Mouse (Mus musculus) liver, adult 2 months (tissue): Measurements from ENCODE around the gene Spen. TPM values are rescaled to one million over a fixed set of nuclear protein-coding genes. Genes with fewer than 3 reads are reported as not detected.

Source experiments
- DNase-seq: peaks from one replicate; pipeline ENCODE4 v3.0.0-alpha.2; 2011; ENCODE audit warnings: low read depth, low spot score; ENCODE audit errors: extremely low read depth
- H3K27ac ChIP-seq: fragments of 200-500 bp; replicated peaks from 2 replicates; pipeline ENCODE4 v1.5.1; 2012; ENCODE audit warnings: low read depth, mild to moderate bottlenecking, control low read depth, inconsistent platforms, low read length; ENCODE audit not compliant: insufficient read depth
- H3K27me3 ChIP-seq: fragments of 200-500 bp; 2 replicates; pipeline ENCODE4 v1.6.1; 2012; ENCODE audit warnings: mild to moderate bottlenecking, moderate library complexity, low read length, inconsistent platforms; ENCODE audit not compliant: control insufficient read depth, insufficient read depth
- H3K36me3 ChIP-seq: fragments of 200-500 bp; 2 replicates; pipeline ENCODE4 v1.6.1; 2012; ENCODE audit warnings: low read length, inconsistent platforms; ENCODE audit not compliant: control insufficient read depth, insufficient read depth
- H3K4me1 ChIP-seq: fragments of 200-500 bp; 2 replicates; pipeline ENCODE4 v1.6.1; 2011; ENCODE audit warnings: low read length; ENCODE audit not compliant: control insufficient read depth, insufficient read depth
- H3K4me3 ChIP-seq: fragments of 200-500 bp; 2 replicates; pipeline ENCODE4 v1.5.1; 2011; ENCODE audit warnings: low read depth, mild to moderate bottlenecking, control low read depth, low read length, moderate library complexity; ENCODE audit not compliant: insufficient read depth
- H3K79me2 ChIP-seq: fragments of 200-500 bp; 2 replicates; pipeline ENCODE4 v1.6.1; 2012; ENCODE audit warnings: inconsistent platforms, mild to moderate bottlenecking, low read length, moderate library complexity; ENCODE audit not compliant: control insufficient read depth, insufficient read depth
- H3K9ac ChIP-seq: fragments of 200-500 bp; 2 replicates; pipeline ENCODE4 v1.6.1; 2012; ENCODE audit warnings: low read depth, mild to moderate bottlenecking, control low read depth, inconsistent platforms, low read length
- CTCF ChIP-seq: fragments of 200-500 bp; IDR thresholded peaks from 2 replicates; pipeline ENCODE4 v1.5.1; 2011; ENCODE audit warnings: low read depth, low read length, control low read depth
- POLR2A ChIP-seq: fragments of 200-500 bp; IDR thresholded peaks from 2 replicates; pipeline ENCODE4 v1.6.1; 2011; ENCODE audit warnings: low read length, control low read depth; ENCODE audit not compliant: insufficient read depth; ENCODE audit errors: extremely low read depth
- WGBS: fragments of 180-500 bp; shearing (Covaris S2); methylation state at CpG from one replicate; pipeline ENCODE4 v1.1.7; 2018; 5-methylcytosine and 5-hydroxymethylcytosine counted together
- polyA plus RNA-seq: library from polyadenylated mRNA; depleted of rRNA; stranded (reverse); fragments of >200 nt; gene quantifications from 2 replicates; pipeline ENCODE4 v1.2.3, GENCODE M21; 2012; rRNA removed
- total RNA-seq: library from RNA; depleted of rRNA; stranded (reverse); fragments of >200 nt; gene quantifications from 2 replicates; pipeline ENCODE4 v1.2.3, GENCODE M21; 2014; rRNA removed

The Spen gene
- total and polyA plus RNA-seq, 2 experiments, result 7.5 to 8.1 TPM

GRCm38 (mm10) chr4:141421423-141421822 lies 117.0 kb downstream of the Spen start:
- TF ChIP-seq CTCF, result no peak
- TF ChIP-seq POLR2A, result no peak
- H3K9ac ChIP-seq, result no peak overlapping the region
- no peaks in the 10 kb centered on the region; the same call in 1 of the 2 replicates for H3K27me3 ChIP-seq
- H3K4me1 ChIP-seq, result no peaks in the 10 kb centered on the region
- H3K4me3 ChIP-seq, result no peak overlapping the region
- no peaks in the 10 kb centered on the region for H3K36me3 ChIP-seq
- 77% methylated on average over 14 of the region's 14 CpGs for WGBS
- no peak overlapping the region for H3K27ac ChIP-seq
- DNase-seq, result no peak
- no peaks in the 10 kb centered on the region for H3K79me2 ChIP-seq

GRCm38 (mm10) chr4:141420886-141421285 lies 117.5 kb downstream of the Spen start:
- WGBS, result 42% methylated on average over 9 of the region's 9 CpGs
- no peak for DNase-seq

GRCm38 (mm10) chr4:141420192-141420829 lies 118.1 kb downstream of the Spen start, which contains the start of gene Hspb7:
Gene Hspb7, plus strand, starts transcription at chr4:141420779.
- H3K9ac ChIP-seq, result no peak within 1 kb of the TSS
- no peak within 1 kb of the TSS for H3K27ac ChIP-seq

More at GRCm38 (mm10) chr4:141420886-141421285, 117.5 kb downstream of the Spen start:
- Histone ChIP-seq H3K9ac (no peak overlapping the region), H3K27me3 (no peaks in the 10 kb centered on the region; the same call in 1 of the 2 replicates), H3K79me2 (no peaks in the 10 kb centered on the region), H3K27ac (no peak overlapping the region), H3K4me3 (no peak overlapping the region), H3K4me1 (no peaks in the 10 kb centered on the region), H3K36me3 (no peaks in the 10 kb centered on the region)
- no peak for TF ChIP-seq CTCF

GRCm38 (mm10) chr4:141419398-141420191 lies 118.8 kb downstream of the Spen start:
- no peak overlapping the region for H3K27ac ChIP-seq
- no peak overlapping the region for H3K9ac ChIP-seq
- no peak for TF ChIP-seq POLR2A
- WGBS, result 70% methylated on average over 27 of the region's 27 CpGs
- H3K4me1 ChIP-seq, result no peaks in the 10 kb centered on the region
- H3K27me3 ChIP-seq, result no peaks in the 10 kb centered on the region
- no peaks in the 10 kb centered on the region for H3K79me2 ChIP-seq
- no peaks in the 10 kb centered on the region for H3K36me3 ChIP-seq
- peak; percentile 10 for DNase-seq
- no peak overlapping the region for H3K4me3 ChIP-seq

More at GRCm38 (mm10) chr4:141420192-141420829, 118.1 kb downstream of the Spen start, which contains the start of gene Hspb7:
- no peak for DNase-seq
- no peaks in the 10 kb centered on the region for H3K36me3 ChIP-seq
- H3K27me3 ChIP-seq, result no peaks in the 10 kb centered on the region
- WGBS, result 71% methylated on average over 9 of the region's 9 CpGs
- H3K79me2 ChIP-seq, result no peaks in the 10 kb centered on the region
- H3K4me3 ChIP-seq, result no peak within 1 kb of the TSS
- no peaks in the 10 kb centered on the region for H3K4me1 ChIP-seq
- no peak for TF ChIP-seq POLR2A
- TF ChIP-seq CTCF, result no peak

Other genes starting within 250 kb of the Spen start
- gene Epha2, start 237.4 kb downstream of the Spen start, total RNA-seq, result 7.7 and 9.3 TPM in 2 replicates
- gene Epha2, start 237.4 kb downstream of the Spen start, polyA plus RNA-seq, result 11.6 and 12.0 TPM in 2 replicates
- 0.40 and 0.46 TPM in 2 replicates for gene Fam131c, start 170.4 kb downstream of the Spen start, total RNA-seq
- gene Fam131c, start 170.4 kb downstream of the Spen start, polyA plus RNA-seq, result 4.5 and 10.3 TPM in 2 replicates
- not detected in 2 replicates for gene Clcnka, start 139.9 kb downstream of the Spen start, total RNA-seq
- gene Clcnka, start 139.9 kb downstream of the Spen start, polyA plus RNA-seq, result 0.04 TPM in 1 of 2 replicates, not detected in the other
- gene Clcnkb, start 122.6 kb downstream of the Spen start, total RNA-seq, result not detected in 2 replicates
- not detected in 2 replicates for gene Clcnkb, start 122.6 kb downstream of the Spen start, polyA plus RNA-seq
- gene Hspb7, start 117.8 kb downstream of the Spen start, total RNA-seq, result 0.07 and 0.09 TPM in 2 replicates
- 0.02 TPM in 1 of 2 replicates, not detected in the other for gene Hspb7, start 117.8 kb downstream of the Spen start, polyA plus RNA-seq
- gene Srarp, start 102.5 kb downstream of the Spen start, total RNA-seq, result not detected in 2 replicates
- not detected in 2 replicates for gene Srarp, start 102.5 kb downstream of the Spen start, polyA plus RNA-seq
- gene Zbtb17, start 93.9 kb downstream of the Spen start, total RNA-seq, result 7.3 and 8.5 TPM in 2 replicates
- gene Zbtb17, start 93.9 kb downstream of the Spen start, polyA plus RNA-seq, result 12.8 and 16.8 TPM in 2 replicates
- gene Fblim1, start 67.5 kb upstream of the Spen start, total RNA-seq, result 0.37 and 0.74 TPM in 2 replicates
- gene Fblim1, start 67.5 kb upstream of the Spen start, polyA plus RNA-seq, result 0.86 and 1.2 TPM in 2 replicates
- gene Tmem82, start 80.0 kb upstream of the Spen start, total RNA-seq, result 9.3 and 12.6 TPM in 2 replicates
- gene Tmem82, start 80.0 kb upstream of the Spen start, polyA plus RNA-seq, result 34.7 and 39.5 TPM in 2 replicates
- 10.2 and 10.6 TPM in 2 replicates for gene Slc25a34, start 85.2 kb upstream of the Spen start, total RNA-seq
- gene Slc25a34, start 85.2 kb upstream of the Spen start, polyA plus RNA-seq, result 5.1 and 10.3 TPM in 2 replicates
- gene Plekhm2, start 126.3 kb upstream of the Spen start, total RNA-seq, result 2.7 and 5.0 TPM in 2 replicates
- gene Plekhm2, start 126.3 kb upstream of the Spen start, polyA plus RNA-seq, result 11.2 and 13.5 TPM in 2 replicates
- 16.3 and 30.3 TPM in 2 replicates for gene Rsc1a1, start 147.0 kb upstream of the Spen start, total RNA-seq
- 52.0 and 70.9 TPM in 2 replicates for gene Rsc1a1, start 147.0 kb upstream of the Spen start, polyA plus RNA-seq
- 59.2 and 64.0 TPM in 2 replicates for gene Ddi2, start 184.8 kb upstream of the Spen start, total RNA-seq
- 51.2 and 55.7 TPM in 2 replicates for gene Ddi2, start 184.8 kb upstream of the Spen start, polyA plus RNA-seq
- gene Agmat, start 208.1 kb upstream of the Spen start, total RNA-seq, result 164 and 180 TPM in 2 replicates
- 453 and 487 TPM in 2 replicates for gene Agmat, start 208.1 kb upstream of the Spen start, polyA plus RNA-seq